Mouse (Mus musculus) testis, postnatal 14 days (tissue): Measurements from ENCODE around the gene Mdp1.

Source experiments
- DNase-seq: peaks from one replicate; pipeline ENCODE4 v3.0.0; 2021; ENCODE audit warnings: low spot score

Gene Mdp1

GRCm38 (mm10) chr14:55659960-55660573 is at the start of gene Mdp1:
Gene Mdp1 (minus strand): TSS chr14:55660508.
- DNase-seq = peak; percentile 79

GRCm38 (mm10) chr14:55709509-55709908 is 49.2 kb upstream of the Mdp1 start:
- no peak for DNase-seq

GRCm38 (mm10) chr14:55707397-55707796 is 47.1 kb upstream of the Mdp1 start:
- no peak for DNase-seq

- DNase-seq = no peak
Measured at GRCm38 (mm10) chr14:55706051-55706600, 45.8 kb upstream of the Mdp1 start.

- DNase-seq = no peak
Measured at GRCm38 (mm10) chr14:55702761-55703160, 42.5 kb upstream of the Mdp1 start.

- DNase-seq = no peak
Measured at GRCm38 (mm10) chr14:55701131-55701530, 40.8 kb upstream of the Mdp1 start.

GRCm38 (mm10) chr14:55697226-55697625 is 36.9 kb upstream of the Mdp1 start:
- DNase-seq = no peak

GRCm38 (mm10) chr14:55689433-55689832 is 29.1 kb upstream of the Mdp1 start:
- DNase-seq = no peak

GRCm38 (mm10) chr14:55682118-55682493 is 21.8 kb upstream of the Mdp1 start:
- DNase-seq = no peak

- peak; percentile 92 for DNase-seq
Measured at GRCm38 (mm10) chr14:55681160-55682117, 21.1 kb upstream of the Mdp1 start, which contains the start of gene Tinf2. Gene Tinf2 (minus strand): TSS chr14:55681820.

GRCm38 (mm10) chr14:55677615-55678014 is 17.3 kb upstream of the Mdp1 start:
- no peak for DNase-seq

- DNase-seq = no peak
Measured at GRCm38 (mm10) chr14:55672741-55673060, 12.4 kb upstream of the Mdp1 start.

GRCm38 (mm10) chr14:55671833-55672740 is 11.8 kb upstream of the Mdp1 start, which contains the start of the genes Gmpr2 and Nedd8:
Gene Gmpr2 (plus strand): TSS chr14:55671941.
Gene Nedd8 (minus strand): TSS chr14:55672124.
- DNase-seq = peak; percentile 94

- DNase-seq = no peak
Measured at GRCm38 (mm10) chr14:55671486-55671832, 11.2 kb upstream of the Mdp1 start.

- DNase-seq = no peak
Measured at GRCm38 (mm10) chr14:55660636-55661035, 328 bp upstream of the Mdp1 start.

- no peak for DNase-seq
Measured at GRCm38 (mm10) chr14:55658011-55658410, 2.3 kb downstream of the Mdp1 start.

GRCm38 (mm10) chr14:55656935-55657334 is 3.4 kb downstream of the Mdp1 start:
- DNase-seq = no peak

- no peak for DNase-seq
Measured at GRCm38 (mm10) chr14:55651528-55651927, 8.8 kb downstream of the Mdp1 start.

GRCm38 (mm10) chr14:55649884-55650283 is 10.4 kb downstream of the Mdp1 start, which contains the start of gene Tssk4:
Gene Tssk4 (plus strand): TSS chr14:55650184.
- no peak for DNase-seq

GRCm38 (mm10) chr14:55644261-55644888 is 15.9 kb downstream of the Mdp1 start:
- DNase-seq = no peak
